Mouse (Mus musculus) lung, embryonic 16.5 days (tissue): Measurements from ENCODE around the gene Utp15. TPM values are rescaled to one million over a fixed set of nuclear protein-coding genes. Genes with fewer than 3 reads are reported as not detected.

Source experiments
- ATAC-seq: fragments of 200-750 bp; cut with Nextera tagmentation; 2 replicates; pipeline ENCODE4 v1.8.0; 2017; ENCODE audit warnings: low read depth, mild to moderate bottlenecking, moderate library complexity
- H3K27ac ChIP-seq: fragments of 300-500 bp; sonication (generic); 2 replicates; pipeline ENCODE4 v1.5.1; 2014; ENCODE audit warnings: mild to moderate bottlenecking, control low read depth, low read length
- H3K27me3 ChIP-seq: fragments of 300-500 bp; sonication (generic); 2 replicates; pipeline ENCODE4 v1.6.1; 2014; ENCODE audit warnings: low read depth, low read length, mixed read lengths; ENCODE audit not compliant: control insufficient read depth, insufficient read depth
- H3K36me3 ChIP-seq: fragments of 300-500 bp; sonication (generic); 2 replicates; pipeline ENCODE4 v1.6.1; 2014; ENCODE audit warnings: low read length; ENCODE audit not compliant: control insufficient read depth, insufficient read depth
- H3K4me1 ChIP-seq: fragments of 300-500 bp; sonication (generic); replicated peaks from 2 replicates; pipeline ENCODE4 v1.6.1; 2014; ENCODE audit warnings: low read length, mixed read lengths; ENCODE audit not compliant: control insufficient read depth, insufficient read depth
- H3K4me2 ChIP-seq: fragments of 300-500 bp; sonication (generic); 2 replicates; pipeline ENCODE4 v1.6.1; 2014; ENCODE audit warnings: low read depth, low read length, control low read depth
- H3K4me3 ChIP-seq: fragments of 300-500 bp; sonication (generic); 2 replicates; pipeline ENCODE4 v1.5.1; 2014; ENCODE audit warnings: mild to moderate bottlenecking, low read length, control low read depth
- H3K9ac ChIP-seq: fragments of 300-500 bp; sonication (generic); 2 replicates; pipeline ENCODE4 v1.6.1; 2014; ENCODE audit warnings: low read length, control low read depth
- H3K9me3 ChIP-seq: fragments of 300-500 bp; sonication (generic); 2 replicates; pipeline ENCODE4 v1.6.1; 2016; ENCODE audit warnings: low read length; ENCODE audit not compliant: control insufficient read depth
- WGBS: fragments of 180-500 bp; shearing (Covaris S2); extraction: QIAGEN DNeasy Blood & Tissue Kit; methylation state at CpG from one replicate; pipeline ENCODE4 v1.1.7; 2014; 5-methylcytosine and 5-hydroxymethylcytosine counted together
- polyA plus RNA-seq: library from polyadenylated mRNA; unstranded; fragments of >200 nt; fragmentation: Nextera tagmentation; extraction: Ambion mirVana; gene quantifications from 2 replicates; pipeline ENCODE4 v1.2.1, GENCODE M21; 2015

The Utp15 gene
- polyA plus RNA-seq: 26.4 and 28.6 TPM in 2 replicates

- under 1% methylated on average over 71 of the region's 71 CpGs for WGBS
- Histone ChIP-seq H3K9ac (peak within 1 kb of the TSS; percentile 92), H3K9me3 (no peaks in the 10 kb centered on the region), H3K4me3 (peak within 1 kb of the TSS; percentile 84), H3K27ac (peak within 1 kb of the TSS; percentile 84), H3K4me2 (peak within 1 kb of the TSS; percentile 93), H3K27me3 (no peaks in the 10 kb centered on the region), H3K36me3 (peaks cover 10% of the 10 kb centered on the region; the same call in 1 of the 2 replicates), H3K4me1 (peaks cover 17% of the 10 kb centered on the region)
- peak; percentile 100 for ATAC-seq
Observed at GRCm38 (mm10) chr13:98262636-98263457, at the start of gene Utp15, which contains the start of gene Ankra2. Gene Utp15 (minus strand): TSS chr13:98263041. Gene Ankra2 (plus strand): TSS chr13:98263074.

GRCm38 (mm10) chr13:98311597-98311996 is 48.8 kb upstream of the Utp15 start:
- Histone ChIP-seq H3K9ac (no peak overlapping the region), H3K9me3 (no peaks in the 10 kb centered on the region), H3K4me1 (peaks cover 20% of the 10 kb centered on the region), H3K36me3 (peaks cover 44% of the 10 kb centered on the region), H3K27ac (no peak overlapping the region), H3K27me3 (no peaks in the 10 kb centered on the region), H3K4me2 (no peak overlapping the region), H3K4me3 (no peak overlapping the region)
- no peak for ATAC-seq
- WGBS: 93% methylated on average over 5 of the region's 5 CpGs

GRCm38 (mm10) chr13:98308724-98309123 is 45.9 kb upstream of the Utp15 start:
- Histone ChIP-seq H3K36me3 (peaks cover 42% of the 10 kb centered on the region), H3K27ac (no peak overlapping the region), H3K4me3 (no peak overlapping the region), H3K9me3 (no peaks in the 10 kb centered on the region), H3K9ac (no peak overlapping the region), H3K4me1 (peaks cover 13% of the 10 kb centered on the region), H3K4me2 (no peak overlapping the region), H3K27me3 (no peaks in the 10 kb centered on the region)
- no peak for ATAC-seq
- 71% methylated on average over 4 of the region's 4 CpGs for WGBS

- no peak overlapping the region for H3K4me2 ChIP-seq
- H3K36me3 ChIP-seq: peaks cover 35% of the 10 kb centered on the region
- no peak overlapping the region for H3K27ac ChIP-seq
- no peaks in the 10 kb centered on the region for H3K27me3 ChIP-seq
- no peak overlapping the region for H3K4me3 ChIP-seq
- WGBS: 71% methylated on average over 5 of the region's 5 CpGs
- H3K9me3 ChIP-seq: no peaks in the 10 kb centered on the region
- no peak for ATAC-seq
- H3K4me1 ChIP-seq: peaks cover 11% of the 10 kb centered on the region
- H3K9ac ChIP-seq: no peak overlapping the region
Observed at GRCm38 (mm10) chr13:98308004-98308403, 45.2 kb upstream of the Utp15 start.

GRCm38 (mm10) chr13:98306852-98307475 is 44.1 kb upstream of the Utp15 start:
- Histone ChIP-seq H3K4me3 (no peak overlapping the region), H3K27ac (no peak overlapping the region), H3K9ac (no peak overlapping the region), H3K36me3 (peaks cover 28% of the 10 kb centered on the region), H3K27me3 (no peaks in the 10 kb centered on the region), H3K4me2 (peak overlapping the region; percentile 24; the same call in 1 of the 2 replicates), H3K9me3 (no peaks in the 10 kb centered on the region), H3K4me1 (peaks cover 11% of the 10 kb centered on the region)
- ATAC-seq: peak; percentile 44; the same call in 1 of the 2 replicates
- WGBS: 25% methylated on average over 14 of the region's 14 CpGs

- Histone ChIP-seq H3K9ac (no peak overlapping the region), H3K4me2 (no peak overlapping the region; the same call in 1 of the 2 replicates), H3K36me3 (peaks cover 22% of the 10 kb centered on the region), H3K4me3 (no peak overlapping the region), H3K4me1 (peaks cover 11% of the 10 kb centered on the region), H3K9me3 (no peaks in the 10 kb centered on the region), H3K27me3 (no peaks in the 10 kb centered on the region), H3K27ac (peak overlapping the region; percentile 60; the same call in 1 of the 2 replicates)
- 0 out of 2 replicates have a peak, but pooled peaks have one; percentile 51 for ATAC-seq
- 31% methylated on average over 5 of the region's 5 CpGs for WGBS
Observed at GRCm38 (mm10) chr13:98306393-98306792, 43.6 kb upstream of the Utp15 start.

GRCm38 (mm10) chr13:98305257-98305656 is 42.4 kb upstream of the Utp15 start:
- H3K4me1 ChIP-seq: peaks cover 11% of the 10 kb centered on the region
- 94% methylated on average over 9 of the region's 9 CpGs for WGBS
- H3K27ac ChIP-seq: no peak overlapping the region
- ATAC-seq: no peak
- H3K9me3 ChIP-seq: no peaks in the 10 kb centered on the region
- peaks cover 11% of the 10 kb centered on the region for H3K36me3 ChIP-seq
- H3K9ac ChIP-seq: no peak overlapping the region
- H3K4me2 ChIP-seq: no peak overlapping the region
- no peak overlapping the region for H3K4me3 ChIP-seq
- no peaks in the 10 kb centered on the region for H3K27me3 ChIP-seq

GRCm38 (mm10) chr13:98298833-98299758 is 36.3 kb upstream of the Utp15 start:
- peaks cover 2% of the 10 kb centered on the region; the same call in 1 of the 2 replicates for H3K4me1 ChIP-seq
- 0 out of 2 replicates have a peak overlapping the region, but pooled peaks have one; percentile 19 for H3K4me2 ChIP-seq
- peak; percentile 80 for ATAC-seq
- H3K9me3 ChIP-seq: no peaks in the 10 kb centered on the region
- 40% methylated on average over 20 of the region's 21 CpGs for WGBS
- H3K4me3 ChIP-seq: no peak overlapping the region
- no peak overlapping the region for H3K27ac ChIP-seq
- no peaks in the 10 kb centered on the region for H3K36me3 ChIP-seq
- H3K27me3 ChIP-seq: no peaks in the 10 kb centered on the region
- H3K9ac ChIP-seq: no peak overlapping the region
